Mouse (Mus musculus) kidney, adult 18-20 months (tissue): ENCODE results near the gene Chml.

Experiments
- DNase-seq: peaks from one replicate; pipeline ENCODE4 v3.0.0; 2021

Chml gene

GRCm38 (mm10) chr1:175646952-175647351, 45.7 kb downstream of the Chml start:
- DNase-seq: peak; percentile 60

GRCm38 (mm10) chr1:175643496-175644265, 49.0 kb downstream of the Chml start:
- no peak for DNase-seq

- DNase-seq: no peak
These were observed 52.1 kb downstream of the Chml start for GRCm38 (mm10) chr1:175640435-175641150.

DNA sequence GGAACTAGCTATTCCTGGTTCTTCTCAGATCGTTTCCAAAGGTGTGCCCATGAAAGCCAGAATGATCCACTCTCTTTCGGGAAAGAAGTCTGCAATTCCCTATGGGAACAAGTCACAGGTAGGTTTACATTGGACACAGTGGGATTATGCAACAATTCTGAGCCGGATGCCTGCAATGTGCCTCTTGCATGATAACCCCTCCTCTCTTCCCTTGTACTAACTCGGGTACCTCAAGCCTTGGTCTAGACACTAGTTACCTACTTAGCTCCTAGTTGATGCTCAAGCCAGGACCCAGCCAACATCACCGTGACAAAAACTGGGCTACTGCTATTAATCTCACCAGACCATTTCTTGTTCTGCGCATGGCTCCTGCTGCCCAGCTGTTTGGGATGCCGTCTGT, 53.6 kb downstream of the Chml start:
- DNase-seq: no peak

DNA sequence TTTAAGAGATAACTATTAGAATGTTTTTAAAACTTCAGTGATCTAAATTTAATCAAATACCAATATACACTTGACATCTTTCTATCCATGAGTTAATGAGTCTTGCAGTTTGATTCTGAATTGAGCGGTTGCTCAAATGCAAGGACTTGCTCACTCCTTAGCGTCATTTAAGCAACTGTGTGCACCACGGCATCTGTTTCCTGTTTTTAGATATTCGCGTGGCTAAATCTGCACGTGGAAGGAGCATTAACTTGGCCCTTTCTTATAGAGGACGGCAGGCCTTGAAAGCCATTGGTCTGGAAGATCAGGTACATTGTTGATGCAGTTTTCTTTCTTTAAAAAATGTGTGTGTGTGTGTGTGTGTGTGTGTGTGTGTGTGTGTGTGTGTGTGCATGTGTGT, 55.0 kb downstream of the Chml start:
- DNase-seq: no peak

DNA sequence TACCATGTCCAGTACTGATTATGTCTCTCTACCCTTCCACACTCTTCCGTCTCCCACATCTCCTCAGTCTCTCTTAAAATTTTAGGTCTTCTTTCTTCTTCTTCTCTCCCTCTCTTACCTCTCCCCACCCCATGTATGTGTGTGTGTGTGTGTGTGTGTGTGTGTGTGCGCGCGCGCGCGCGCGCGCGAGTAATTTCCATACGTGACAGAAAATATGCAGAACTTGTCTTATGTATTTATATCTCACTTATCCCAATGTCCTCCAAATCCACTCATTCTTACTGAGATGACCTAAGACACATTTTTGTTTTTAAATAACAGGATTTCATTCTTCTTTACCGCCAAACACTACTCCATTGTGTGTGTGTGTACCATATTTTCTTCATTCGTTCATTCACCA, 60.2 kb downstream of the Chml start:
- no peak for DNase-seq
